9 mouse cellular contexts compared by ENCODE assay signal in genomic region chr6:126164781-126165180, GRCm38 (mm10). TPM values are rescaled to one million over a fixed set of nuclear protein-coding genes. Genes with fewer than 3 reads are reported as not detected.
A peak's percentile ranks its signal among the peaks of the same experiment; 100 is the strongest.
DNase-seq lines count a peak whose midpoint lies in the region; ATAC-seq and TF ChIP-seq lines count a peak whose summit lies in the region.
"Had no signal": no experiment of that assay in that cellular context is flagged by ENCODE, and none has a peak within 500 bp of the region (broad histone marks: within the 10 kb centered on the region; RNA-seq: fewer than 3 reads in every experiment).

No protein-coding gene starts in this region.

- no peak overlapping the region for H3K27ac ChIP-seq in lung, embryonic 15.5 days
- peak overlapping the region; percentile 86 for H3K27ac ChIP-seq in embryonic facial prominence, embryonic 13.5 days
- H3K27ac ChIP-seq in limb, embryonic 14.5 days (replicated peaks; ENCODE audit: low read depth, low read length), result peak overlapping the region; percentile 80
- H3K27ac ChIP-seq in stomach, embryonic 14.5 days (ENCODE audit: low read length), result peak overlapping the region; percentile 74; the same call in 1 of the 2 replicates

- no peaks in the 10 kb centered on the region for H3K9me3 ChIP-seq in lung, embryonic 15.5 days
- no peaks in the 10 kb centered on the region for H3K9me3 ChIP-seq in embryonic facial prominence, embryonic 13.5 days
- H3K9me3 ChIP-seq in limb, embryonic 14.5 days (ENCODE audit: control insufficient read depth, low read length), result no peaks in the 10 kb centered on the region
- no peaks in the 10 kb centered on the region for H3K9me3 ChIP-seq in stomach, embryonic 14.5 days (ENCODE audit: control insufficient read depth, low read depth, low read length)

- H3K27me3 ChIP-seq in lung, embryonic 15.5 days, result peaks cover 60% of the 10 kb centered on the region
- H3K27me3 ChIP-seq in embryonic facial prominence, embryonic 13.5 days, result no peaks in the 10 kb centered on the region
- H3K27me3 ChIP-seq in limb, embryonic 14.5 days (ENCODE audit: control insufficient read depth, insufficient read depth, low read length), result no peaks in the 10 kb centered on the region
- no peaks in the 10 kb centered on the region for H3K27me3 ChIP-seq in stomach, embryonic 14.5 days (ENCODE audit: control insufficient read depth, insufficient read depth, low read length)
- H3K27me3 ChIP-seq: Patski had no signal

- H3K4me3 ChIP-seq in lung, embryonic 15.5 days, result peak overlapping the region; percentile 41
- H3K4me3 ChIP-seq in embryonic facial prominence, embryonic 13.5 days, result peak overlapping the region; percentile 67
- peak overlapping the region; percentile 64 for H3K4me3 ChIP-seq in limb, embryonic 14.5 days (replicated peaks; ENCODE audit: low read length)
- H3K4me3 ChIP-seq in stomach, embryonic 14.5 days (ENCODE audit: low read depth, low read length), result peak overlapping the region; percentile 53

- H3K4me1 ChIP-seq in lung, embryonic 15.5 days, result peaks cover 56% of the 10 kb centered on the region
- H3K4me1 ChIP-seq in embryonic facial prominence, embryonic 13.5 days, result peaks cover 58% of the 10 kb centered on the region
- peaks cover 43% of the 10 kb centered on the region for H3K4me1 ChIP-seq in limb, embryonic 14.5 days (ENCODE audit: control insufficient read depth, insufficient read depth, low read length)
- peaks cover 17% of the 10 kb centered on the region for H3K4me1 ChIP-seq in stomach, embryonic 14.5 days (ENCODE audit: control insufficient read depth, insufficient read depth, low read length)

- H3K36me3 ChIP-seq in lung, embryonic 15.5 days, result no peaks in the 10 kb centered on the region
- no peaks in the 10 kb centered on the region for H3K36me3 ChIP-seq in embryonic facial prominence, embryonic 13.5 days
- H3K36me3 ChIP-seq in limb, embryonic 14.5 days (ENCODE audit: control insufficient read depth, insufficient read depth, low read length), result no peaks in the 10 kb centered on the region
- H3K36me3 ChIP-seq in stomach, embryonic 14.5 days (ENCODE audit: control insufficient read depth, insufficient read depth, low read length), result no peaks in the 10 kb centered on the region

- no peak for DNase-seq in lung, postnatal 25 days (ENCODE audit: low spot score)
- DNase-seq in heart, postnatal 25 days (ENCODE audit: low spot score), result peak; percentile 31
- DNase-seq in limb, embryonic 14.5 days (ENCODE audit: low spot score), result peak; percentile 82
- DNase-seq in right cerebral cortex, adult 18-20 months, result no peak
- DNase-seq in B cell, adult 2 months, result no peak

- ATAC-seq in lung, embryonic 15.5 days (ENCODE audit: borderline replicate concordance, extremely low read depth, low FRiP score, low TSS enrichment), result no peak
- ATAC-seq in embryonic facial prominence, embryonic 13.5 days (ENCODE audit: insufficient number of reproducible peaks, insufficient read depth, low FRiP score, low TSS enrichment, low read depth), result no peak
- ATAC-seq in limb, embryonic 14.5 days (ENCODE audit: low FRiP score, low read depth), result peak; percentile 44; the same call in 1 of the 2 replicates
- 0 out of 2 replicates have a peak, but pooled peaks have one; percentile 16 for ATAC-seq in stomach, embryonic 14.5 days (ENCODE audit: insufficient number of reproducible peaks, insufficient read depth, low FRiP score, low read depth)
- ATAC-seq: Patski had no signal

- peak overlapping the region; percentile 76 for H3K4me2 ChIP-seq in lung, embryonic 15.5 days
- peak overlapping the region; percentile 91 for H3K4me2 ChIP-seq in embryonic facial prominence, embryonic 13.5 days
- peak overlapping the region; percentile 85 for H3K4me2 ChIP-seq in limb, embryonic 14.5 days (replicated peaks; ENCODE audit: low read depth, low read length, severe bottlenecking)
- H3K4me2 ChIP-seq in stomach, embryonic 14.5 days (replicated peaks; ENCODE audit: low read depth, low read length), result peak overlapping the region; percentile 87

- TF ChIP-seq POLR2A in limb, embryonic 14.5 days (IDR thresholded peaks at IDR 0.05; ENCODE audit: borderline replicate concordance, extremely low read depth, insufficient read depth, insufficient read length), result peak; percentile 89; the same call in 1 of the 2 replicates

- peak overlapping the region; percentile 29; the same call in 1 of the 2 replicates for H3K9ac ChIP-seq in lung, embryonic 15.5 days
- peak overlapping the region; percentile 80 for H3K9ac ChIP-seq in embryonic facial prominence, embryonic 13.5 days
- peak overlapping the region; percentile 59 for H3K9ac ChIP-seq in limb, embryonic 14.5 days (ENCODE audit: low read depth, low read length, severe bottlenecking)
- peak overlapping the region; percentile 37 for H3K9ac ChIP-seq in stomach, embryonic 14.5 days (replicated peaks; ENCODE audit: low read depth, low read length)

- under 1% methylated on average over 27 of the region's 27 CpGs for WGBS in lung, embryonic 15.5 days
- under 1% methylated on average over 27 of the region's 27 CpGs for WGBS in embryonic facial prominence, embryonic 13.5 days
- under 1% methylated on average over 27 of the region's 27 CpGs for WGBS in limb, embryonic 14.5 days
- 0% methylated on average over 23 of the region's 27 CpGs for WGBS in stomach, embryonic 14.5 days

- intact Hi-C loops in heart, postnatal 25 days (cut with DNase I), result loop anchor here (5.0 kb wide), 3 partner anchors 67 to 152 kb away; no protein-coding TSS in a partner anchor

RNA-seq across cellular contexts. Expression of gene Ntf3, which starts 1.9 kb away (rescaled TPM):
- 4.7 and 5.9 TPM in 2 replicates for polyA plus RNA-seq in lung, embryonic 15.5 days (2015; fragmentation: Nextera tagmentation; extraction: Ambion mirVana)
- polyA plus RNA-seq in embryonic facial prominence, embryonic 13.5 days (2015; fragmentation: Nextera tagmentation; extraction: Ambion mirVana), result 35.3 and 41.1 TPM in 2 replicates
- total RNA-seq in heart, postnatal 25 days (2021), result 1 to 10 TPM; 2.8 to 5.2 TPM
- 18.6 and 19.4 TPM in 2 replicates for polyA plus RNA-seq in limb, embryonic 14.5 days (2012; rRNA removed)
- 21.5 and 25.0 TPM in 2 replicates for polyA plus RNA-seq in limb, embryonic 14.5 days (2014; fragmentation: Nextera tagmentation; extraction: Ambion mirVana)
- 13.8 and 15.8 TPM in 2 replicates for polyA plus RNA-seq in stomach, embryonic 14.5 days (2014; fragmentation: Nextera tagmentation; extraction: Ambion mirVana)
- polyA plus RNA-seq: Patski had no signal

Comparison
In these comparisons a context has a peak if more than half of its experiments do, and no peak if none do; other contexts are left out.
1. ATAC-seq: peak in limb, embryonic 14.5 days (single experiment) and stomach, embryonic 14.5 days (single experiment); none in lung, embryonic 15.5 days (single experiment) and embryonic facial prominence, embryonic 13.5 days (single experiment).
2. H3K9ac ChIP-seq: peak in every context shown above with its lines; median percentile 80 in embryonic facial prominence, embryonic 13.5 days; 59 in limb, embryonic 14.5 days; 37 in stomach, embryonic 14.5 days; 29 in lung, embryonic 15.5 days.
3. DNase-seq: peak in heart, postnatal 25 days (single experiment) and limb, embryonic 14.5 days (single experiment); none in lung, postnatal 25 days (single experiment), right cerebral cortex, adult 18-20 months (single experiment) and B cell, adult 2 months (0 of 2).
4. Peak in every context shown above with its lines, with median percentiles within 50 percentile points of each other: H3K4me2 ChIP-seq and H3K4me3 ChIP-seq.